Mouse (Mus musculus) intestine, embryonic 16.5 days (tissue): ENCODE measurements around the gene Cox15. TPM values are rescaled to one million over a fixed set of nuclear protein-coding genes. Genes with fewer than 3 reads are reported as not detected.

ENCODE experiments used
- ATAC-seq: fragments of 200-750 bp; cut with Nextera tagmentation; 2 replicates; pipeline ENCODE4 v1.8.0; 2017; ENCODE audit warnings: moderate TSS enrichment, moderate library complexity
- H3K27ac ChIP-seq: fragments of 300-500 bp; sonication (generic); 2 replicates; pipeline ENCODE4 v1.5.1; 2014; ENCODE audit warnings: mild to moderate bottlenecking, low read length
- H3K27me3 ChIP-seq: fragments of 300-500 bp; sonication (generic); replicated peaks from 2 replicates; pipeline ENCODE4 v1.6.1; 2014; ENCODE audit warnings: low read length, control low read depth, mixed read lengths; ENCODE audit not compliant: control insufficient read depth, insufficient read depth
- H3K36me3 ChIP-seq: fragments of 300-500 bp; sonication (generic); 2 replicates; pipeline ENCODE4 v1.6.1; 2014; ENCODE audit warnings: low read length, control low read depth; ENCODE audit not compliant: control insufficient read depth, insufficient read depth
- H3K4me1 ChIP-seq: fragments of 300-500 bp; sonication (generic); 2 replicates; pipeline ENCODE4 v1.6.1; 2014; ENCODE audit warnings: low read length, control low read depth, mixed read lengths; ENCODE audit not compliant: control insufficient read depth, insufficient read depth
- H3K4me2 ChIP-seq: fragments of 300-500 bp; sonication (generic); 2 replicates; pipeline ENCODE4 v1.6.1; 2014; ENCODE audit warnings: low read depth, low read length, control low read depth
- H3K4me3 ChIP-seq: fragments of 300-500 bp; sonication (generic); 2 replicates; pipeline ENCODE4 v1.5.1; 2014; ENCODE audit warnings: mild to moderate bottlenecking, low read length
- H3K9ac ChIP-seq: fragments of 300-500 bp; sonication (generic); 2 replicates; pipeline ENCODE4 v1.6.1; 2014; ENCODE audit warnings: low read depth, low read length
- H3K9me3 ChIP-seq: fragments of 300-500 bp; sonication (generic); 2 replicates; pipeline ENCODE4 v1.6.1; 2016; ENCODE audit warnings: low read length, control low read depth; ENCODE audit not compliant: control insufficient read depth
- WGBS: fragments of 180-500 bp; shearing (Covaris S2); extraction: QIAGEN DNeasy Blood & Tissue Kit; methylation state at CpG from one replicate; pipeline ENCODE4 v1.1.7; 2014; 5-methylcytosine and 5-hydroxymethylcytosine counted together
- polyA plus RNA-seq: library from polyadenylated mRNA; unstranded; fragments of >200 nt; fragmentation: Nextera tagmentation; extraction: Ambion mirVana; gene quantifications from 2 replicates; pipeline ENCODE4 v1.2.1, GENCODE M21; 2015

Gene Cox15
- polyA plus RNA-seq, 1 experiment from 2014 or later = 21.7 TPM

- H3K36me3 ChIP-seq = no peaks in the 10 kb centered on the region
- ATAC-seq = peak; percentile 96
- H3K27ac ChIP-seq = peak overlapping the region; percentile 64
Observed at GRCm38 (mm10) chr19:43767549-43768322, 14.9 kb upstream of the Cox15 start.

GRCm38 (mm10) chr19:43766451-43766850, 13.7 kb upstream of the Cox15 start:
- Histone ChIP-seq H3K9me3 (no peaks in the 10 kb centered on the region), H3K27me3 (no peaks in the 10 kb centered on the region), H3K27ac (no peak overlapping the region), H3K4me1 (peaks cover 2% of the 10 kb centered on the region; the same call in 1 of the 2 replicates), H3K9ac (no peak overlapping the region), H3K4me3 (no peak overlapping the region), H3K4me2 (no peak overlapping the region), H3K36me3 (no peaks in the 10 kb centered on the region)
- 74% methylated on average over 5 of the region's 5 CpGs for WGBS
- no peak for ATAC-seq

More at GRCm38 (mm10) chr19:43767549-43768322, 14.9 kb upstream of the Cox15 start:
- WGBS = 50% methylated on average over 9 of the region's 9 CpGs
- no peaks in the 10 kb centered on the region for H3K27me3 ChIP-seq
- H3K4me1 ChIP-seq = peaks cover 5% of the 10 kb centered on the region
- no peaks in the 10 kb centered on the region for H3K9me3 ChIP-seq
- no peak overlapping the region for H3K4me3 ChIP-seq
- H3K9ac ChIP-seq = no peak overlapping the region
- H3K4me2 ChIP-seq = peak overlapping the region; percentile 32; the same call in 1 of the 2 replicates

GRCm38 (mm10) chr19:43762410-43762809, 9.6 kb upstream of the Cox15 start:
- no peaks in the 10 kb centered on the region for H3K36me3 ChIP-seq
- no peaks in the 10 kb centered on the region for H3K27me3 ChIP-seq
- no peaks in the 10 kb centered on the region for H3K4me1 ChIP-seq
- WGBS = 77% methylated on average over 2 of the region's 2 CpGs
- H3K9ac ChIP-seq = no peak overlapping the region
- H3K9me3 ChIP-seq = no peaks in the 10 kb centered on the region
- no peak overlapping the region for H3K4me3 ChIP-seq
- no peak for ATAC-seq
- no peak overlapping the region for H3K4me2 ChIP-seq
- H3K27ac ChIP-seq = no peak overlapping the region

GRCm38 (mm10) chr19:43761543-43762256, 8.9 kb upstream of the Cox15 start:
- Histone ChIP-seq H3K4me3 (no peak overlapping the region), H3K36me3 (no peaks in the 10 kb centered on the region), H3K4me1 (no peaks in the 10 kb centered on the region), H3K9ac (no peak overlapping the region), H3K27ac (peak overlapping the region; percentile 63), H3K9me3 (no peaks in the 10 kb centered on the region), H3K27me3 (no peaks in the 10 kb centered on the region), H3K4me2 (no peak overlapping the region)
- peak; percentile 92 for ATAC-seq

- H3K27ac ChIP-seq = no peak overlapping the region
- ATAC-seq = no peak
- no peak overlapping the region for H3K4me2 ChIP-seq
- H3K4me1 ChIP-seq = no peaks in the 10 kb centered on the region
- H3K27me3 ChIP-seq = no peaks in the 10 kb centered on the region
- H3K9me3 ChIP-seq = no peaks in the 10 kb centered on the region
- no peak overlapping the region for H3K9ac ChIP-seq
- WGBS = 23% methylated on average over 6 of the region's 6 CpGs
- H3K36me3 ChIP-seq = no peaks in the 10 kb centered on the region
- H3K4me3 ChIP-seq = no peak overlapping the region
Observed at GRCm38 (mm10) chr19:43760504-43760903, 7.7 kb upstream of the Cox15 start.

GRCm38 (mm10) chr19:43754872-43755271, 2.1 kb upstream of the Cox15 start:
- no peaks in the 10 kb centered on the region for H3K36me3 ChIP-seq
- H3K27me3 ChIP-seq = no peaks in the 10 kb centered on the region
- 0 out of 2 replicates have a peak, but pooled peaks cover 3% of the 10 kb centered on the region for H3K4me1 ChIP-seq
- no peak overlapping the region for H3K4me3 ChIP-seq
- ATAC-seq = no peak
- H3K4me2 ChIP-seq = no peak overlapping the region
- no peaks in the 10 kb centered on the region for H3K9me3 ChIP-seq
- H3K27ac ChIP-seq = no peak overlapping the region
- WGBS = 67% methylated on average over 2 of the region's 2 CpGs
- no peak overlapping the region for H3K9ac ChIP-seq

- Histone ChIP-seq H3K36me3 (no peaks in the 10 kb centered on the region), H3K4me2 (no peak overlapping the region), H3K27ac (no peak overlapping the region), H3K4me3 (no peak overlapping the region), H3K4me1 (0 out of 2 replicates have a peak, but pooled peaks cover 3% of the 10 kb centered on the region), H3K27me3 (no peaks in the 10 kb centered on the region), H3K9me3 (no peaks in the 10 kb centered on the region), H3K9ac (no peak overlapping the region)
- no peak for ATAC-seq
- 76% methylated on average over 2 of the region's 2 CpGs for WGBS
Observed at GRCm38 (mm10) chr19:43754237-43754636, 1.4 kb upstream of the Cox15 start.

GRCm38 (mm10) chr19:43753226-43753835, 531 bp upstream of the Cox15 start:
- Histone ChIP-seq H3K4me1 (0 out of 2 replicates have a peak, but pooled peaks cover 3% of the 10 kb centered on the region), H3K36me3 (peaks cover 2% of the 10 kb centered on the region; the same call in 1 of the 2 replicates), H3K9ac (peak overlapping the region; percentile 88), H3K4me2 (peak overlapping the region; percentile 66), H3K27ac (peak overlapping the region; percentile 99), H3K4me3 (peak overlapping the region; percentile 78), H3K27me3 (no peaks in the 10 kb centered on the region), H3K9me3 (no peaks in the 10 kb centered on the region)
- ATAC-seq = peak; percentile 93
- WGBS = under 1% methylated on average over 24 of the region's 24 CpGs

- Histone ChIP-seq H3K4me1 (0 out of 2 replicates have a peak, but pooled peaks cover 3% of the 10 kb centered on the region), H3K9ac (no peak overlapping the region), H3K4me2 (no peak overlapping the region), H3K27ac (no peak overlapping the region), H3K27me3 (no peaks in the 10 kb centered on the region), H3K9me3 (no peaks in the 10 kb centered on the region), H3K4me3 (no peak overlapping the region), H3K36me3 (peaks cover 10% of the 10 kb centered on the region; the same call in 1 of the 2 replicates)
- no peak for ATAC-seq
- WGBS = 88% methylated on average over 2 of the region's 2 CpGs
Observed at GRCm38 (mm10) chr19:43750008-43750407, 2.8 kb downstream of the Cox15 start.
